Mouse (Mus musculus) activated CD4-positive, CD25-positive, alpha-beta regulatory T cell, adult 4 months (primary cell): Measurements from ENCODE around the gene Fgd2. TPM values are rescaled to one million over a fixed set of nuclear protein-coding genes. Genes with fewer than 3 reads are reported as not detected.
"Not testable (repeated sequence)": the region's sequence is repeated elsewhere in the genome, so short reads cannot be mapped to it uniquely, and the experiment has no call there.

ENCODE experiments used
- ATAC-seq: one replicate; pipeline ENCODE4 v1.8.0; 2017
- polyA plus RNA-seq, 2 experiments: library from polyadenylated mRNA; unstranded; fragments of 100-300 nt; shearing (Covaris generic); gene quantifications; one replicate each; pipeline ENCODE4 v1.2.1; 2017

Fgd2 gene
- polyA plus RNA-seq, 2 experiments from 2014 or later: 0.79 to 2.5 TPM

- ATAC-seq: no peak
Measured at GRCm38 (mm10) chr17:29368726-29369125, 8.0 kb downstream of the Fgd2 start.

- ATAC-seq: peak; percentile 91
Measured at GRCm38 (mm10) chr17:29370984-29371723, 10.4 kb downstream of the Fgd2 start.

- ATAC-seq: no peak
Measured at GRCm38 (mm10) chr17:29375871-29376270, 15.2 kb downstream of the Fgd2 start.

GRCm38 (mm10) chr17:29378056-29378455 is 17.3 kb downstream of the Fgd2 start:
- no peak for ATAC-seq

- ATAC-seq: no peak
Measured at GRCm38 (mm10) chr17:29380241-29380640, 19.5 kb downstream of the Fgd2 start.

- peak; percentile 49 for ATAC-seq
Measured at GRCm38 (mm10) chr17:29381472-29381871, 20.8 kb downstream of the Fgd2 start.

- no peak for ATAC-seq
Measured at GRCm38 (mm10) chr17:29382417-29382816, 21.7 kb downstream of the Fgd2 start.

GRCm38 (mm10) chr17:29383923-29384322 is 23.2 kb downstream of the Fgd2 start:
- no peak for ATAC-seq

GRCm38 (mm10) chr17:29384850-29385438 is 24.2 kb downstream of the Fgd2 start:
- no peak for ATAC-seq

GRCm38 (mm10) chr17:29385746-29386145 is 25.0 kb downstream of the Fgd2 start:
- ATAC-seq: no peak

GRCm38 (mm10) chr17:29388978-29389377 is 28.3 kb downstream of the Fgd2 start:
- no peak for ATAC-seq

- ATAC-seq: no peak
Measured at GRCm38 (mm10) chr17:29391280-29391679, 30.6 kb downstream of the Fgd2 start.

- peak; percentile 62 for ATAC-seq
Measured at GRCm38 (mm10) chr17:29393335-29394089, 32.8 kb downstream of the Fgd2 start.

- ATAC-seq: peak; percentile 51
Measured at GRCm38 (mm10) chr17:29394106-29394760, 33.5 kb downstream of the Fgd2 start.

- ATAC-seq: not testable (repeated sequence)
Measured at GRCm38 (mm10) chr17:29394761-29395160, 34.0 kb downstream of the Fgd2 start.

- ATAC-seq: peak; percentile 42
Measured at GRCm38 (mm10) chr17:29395381-29395780, 34.7 kb downstream of the Fgd2 start.

GRCm38 (mm10) chr17:29396056-29396799 is 35.5 kb downstream of the Fgd2 start:
- ATAC-seq: no peak

GRCm38 (mm10) chr17:29396821-29397242 is 36.1 kb downstream of the Fgd2 start:
- ATAC-seq: peak; percentile 15

- no peak for ATAC-seq
Measured at GRCm38 (mm10) chr17:29397480-29398433, 37.0 kb downstream of the Fgd2 start.

GRCm38 (mm10) chr17:29398434-29399026 is 37.8 kb downstream of the Fgd2 start:
- no peak for ATAC-seq
